Mouse (Mus musculus): ENCODE measurements around the gene Jam3. TPM values are rescaled to one million over a fixed set of nuclear protein-coding genes. Genes with fewer than 3 reads are reported as not detected.

Jam3 gene
- total RNA-seq, 1 experiment from 2014 or later: 30.9 TPM

Other genes starting within 250 kb of the Jam3 start
- gene Gm1110, start 232.3 kb downstream of the Jam3 start, total RNA-seq (2021): not detected in 2 replicates
- 75.8 and 76.9 TPM in 2 replicates for gene Acad8, start 155.9 kb downstream of the Jam3 start, total RNA-seq (2021)
- 40.3 and 42.8 TPM in 2 replicates for gene Thyn1, start 155.7 kb downstream of the Jam3 start, total RNA-seq (2021)
- gene Vps26b, start 125.4 kb downstream of the Jam3 start, total RNA-seq (2021): 33.5 and 37.9 TPM in 2 replicates
- gene Ncapd3, start 125.2 kb downstream of the Jam3 start, total RNA-seq (2021): 20.2 and 22.2 TPM in 2 replicates
- 4.0 and 4.8 TPM in 2 replicates for gene Igsf9b, start 143.8 kb upstream of the Jam3 start, total RNA-seq (2021)
- not detected in 2 replicates for gene Spata19, start 241.4 kb upstream of the Jam3 start, total RNA-seq (2021)